Mouse (Mus musculus): ENCODE results near the gene Gulp1. TPM values are rescaled to one million over a fixed set of nuclear protein-coding genes. Genes with fewer than 3 reads are reported as not detected.

Gene Gulp1
- polyA plus RNA-seq, 1 experiment, result not detected

GRCm38 (mm10) chr1:44584886-44585385 is 33.6 kb downstream of the Gulp1 start:
- H3K9me3 ChIP-seq (ENCODE audit: control insufficient read depth, low read length), result no peaks in the 10 kb centered on the region
- H3K4me1 ChIP-seq (ENCODE audit: control insufficient read depth), result no peaks in the 10 kb centered on the region
- H3K27me3 ChIP-seq (ENCODE audit: control insufficient read depth), result no peaks in the 10 kb centered on the region
- no peak for TF ChIP-seq GATA1 (IDR thresholded peaks at IDR 0.05; ENCODE audit: low read length)
- TF ChIP-seq TAL1 (IDR thresholded peaks at IDR 0.05; ENCODE audit: low read length), result no peak
- no peaks in the 10 kb centered on the region for H3K36me3 ChIP-seq (ENCODE audit: control insufficient read depth)
- H3K4me3 ChIP-seq (replicated peaks), result no peak overlapping the region

- H3K4me3 ChIP-seq (replicated peaks), result no peak overlapping the region
- TF ChIP-seq TAL1 (IDR thresholded peaks at IDR 0.05; ENCODE audit: low read length) (no peak), GATA1 (IDR thresholded peaks at IDR 0.05; ENCODE audit: low read length) (no peak)
- no peaks in the 10 kb centered on the region for H3K27me3 ChIP-seq (ENCODE audit: control insufficient read depth)
- H3K36me3 ChIP-seq (ENCODE audit: control insufficient read depth), result no peaks in the 10 kb centered on the region
- no peaks in the 10 kb centered on the region for H3K9me3 ChIP-seq (ENCODE audit: control insufficient read depth, low read length)
- no peaks in the 10 kb centered on the region for H3K4me1 ChIP-seq (ENCODE audit: control insufficient read depth)
Observed at GRCm38 (mm10) chr1:44591742-44592141, 40.4 kb downstream of the Gulp1 start.

- no peaks in the 10 kb centered on the region for H3K27me3 ChIP-seq (ENCODE audit: control insufficient read depth)
- H3K36me3 ChIP-seq (ENCODE audit: control insufficient read depth), result no peaks in the 10 kb centered on the region
- H3K9me3 ChIP-seq (ENCODE audit: control insufficient read depth, low read length), result no peaks in the 10 kb centered on the region
- no peaks in the 10 kb centered on the region for H3K4me1 ChIP-seq (ENCODE audit: control insufficient read depth)
- H3K4me3 ChIP-seq (replicated peaks), result no peak overlapping the region
- TF ChIP-seq GATA1 (IDR thresholded peaks at IDR 0.05; ENCODE audit: low read length), result no peak
- TF ChIP-seq TAL1 (IDR thresholded peaks at IDR 0.05; ENCODE audit: low read length), result no peak
Observed at GRCm38 (mm10) chr1:44593109-44593508, 41.8 kb downstream of the Gulp1 start.

GRCm38 (mm10) chr1:44598312-44598711 is 47.0 kb downstream of the Gulp1 start:
- Histone ChIP-seq H3K36me3 (ENCODE audit: control insufficient read depth) (no peaks in the 10 kb centered on the region), H3K4me3 (replicated peaks) (no peak overlapping the region), H3K27me3 (ENCODE audit: control insufficient read depth) (no peaks in the 10 kb centered on the region), H3K9me3 (ENCODE audit: control insufficient read depth, low read length) (no peaks in the 10 kb centered on the region), H3K4me1 (ENCODE audit: control insufficient read depth) (no peaks in the 10 kb centered on the region)
- no peak for TF ChIP-seq TAL1 (IDR thresholded peaks at IDR 0.05; ENCODE audit: low read length)

GRCm38 (mm10) chr1:44613294-44614041 is 62.2 kb downstream of the Gulp1 start:
- no peaks in the 10 kb centered on the region for H3K27me3 ChIP-seq (ENCODE audit: control insufficient read depth)
- no peaks in the 10 kb centered on the region for H3K4me1 ChIP-seq (ENCODE audit: control insufficient read depth)
- H3K36me3 ChIP-seq (ENCODE audit: control insufficient read depth), result no peaks in the 10 kb centered on the region
- H3K4me3 ChIP-seq (replicated peaks), result no peak overlapping the region
- no peak for TF ChIP-seq GATA1 (IDR thresholded peaks at IDR 0.05; ENCODE audit: low read length)
- TF ChIP-seq TAL1 (IDR thresholded peaks at IDR 0.05; ENCODE audit: low read length), result no peak
- H3K9me3 ChIP-seq (ENCODE audit: control insufficient read depth, low read length), result no peaks in the 10 kb centered on the region

- no peaks in the 10 kb centered on the region for H3K27me3 ChIP-seq (ENCODE audit: control insufficient read depth)
- H3K4me1 ChIP-seq (ENCODE audit: control insufficient read depth), result no peaks in the 10 kb centered on the region
- TF ChIP-seq TAL1 (IDR thresholded peaks at IDR 0.05; ENCODE audit: low read length), result no peak
- TF ChIP-seq GATA1 (IDR thresholded peaks at IDR 0.05; ENCODE audit: low read length), result no peak
- H3K9me3 ChIP-seq (ENCODE audit: control insufficient read depth, low read length), result no peaks in the 10 kb centered on the region
- no peaks in the 10 kb centered on the region for H3K36me3 ChIP-seq (ENCODE audit: control insufficient read depth)
- H3K4me3 ChIP-seq (replicated peaks), result no peak overlapping the region
Observed at GRCm38 (mm10) chr1:44618751-44619150, 67.4 kb downstream of the Gulp1 start.

GRCm38 (mm10) chr1:44634481-44634880 is 83.2 kb downstream of the Gulp1 start:
- H3K9me3 ChIP-seq (ENCODE audit: control insufficient read depth, low read length), result no peaks in the 10 kb centered on the region
- H3K4me3 ChIP-seq (replicated peaks), result no peak overlapping the region
- TF ChIP-seq GATA1 (IDR thresholded peaks at IDR 0.05; ENCODE audit: low read length) (no peak), TAL1 (IDR thresholded peaks at IDR 0.05; ENCODE audit: low read length) (no peak)
- H3K27me3 ChIP-seq (ENCODE audit: control insufficient read depth), result no peaks in the 10 kb centered on the region
- no peaks in the 10 kb centered on the region for H3K36me3 ChIP-seq (ENCODE audit: control insufficient read depth)
- no peaks in the 10 kb centered on the region for H3K4me1 ChIP-seq (ENCODE audit: control insufficient read depth)

GRCm38 (mm10) chr1:44645678-44646276 is 94.5 kb downstream of the Gulp1 start:
- Histone ChIP-seq H3K9me3 (ENCODE audit: control insufficient read depth, low read length) (no peaks in the 10 kb centered on the region), H3K4me1 (ENCODE audit: control insufficient read depth) (no peaks in the 10 kb centered on the region), H3K4me3 (replicated peaks) (no peak overlapping the region), H3K27me3 (ENCODE audit: control insufficient read depth) (no peaks in the 10 kb centered on the region), H3K36me3 (ENCODE audit: control insufficient read depth) (no peaks in the 10 kb centered on the region)
- TF ChIP-seq TAL1 (IDR thresholded peaks at IDR 0.05; ENCODE audit: low read length), result no peak
- TF ChIP-seq GATA1 (IDR thresholded peaks at IDR 0.05; ENCODE audit: low read length), result no peak

- Histone ChIP-seq H3K9me3 (ENCODE audit: control insufficient read depth, low read length) (no peaks in the 10 kb centered on the region), H3K27me3 (ENCODE audit: control insufficient read depth) (no peaks in the 10 kb centered on the region), H3K4me3 (replicated peaks) (no peak overlapping the region), H3K36me3 (ENCODE audit: control insufficient read depth) (no peaks in the 10 kb centered on the region), H3K4me1 (ENCODE audit: control insufficient read depth) (no peaks in the 10 kb centered on the region)
- TF ChIP-seq TAL1 (IDR thresholded peaks at IDR 0.05; ENCODE audit: low read length) (no peak), GATA1 (IDR thresholded peaks at IDR 0.05; ENCODE audit: low read length) (no peak)
Observed at GRCm38 (mm10) chr1:44678974-44679373, 127.7 kb downstream of the Gulp1 start.
